Mouse (Mus musculus): ENCODE measurements around the gene Mkrn2. TPM values are rescaled to one million over a fixed set of nuclear protein-coding genes. Genes with fewer than 3 reads are reported as not detected.

Gene Mkrn2
- polyA plus RNA-seq, 1 experiment: 158 TPM

DNA sequence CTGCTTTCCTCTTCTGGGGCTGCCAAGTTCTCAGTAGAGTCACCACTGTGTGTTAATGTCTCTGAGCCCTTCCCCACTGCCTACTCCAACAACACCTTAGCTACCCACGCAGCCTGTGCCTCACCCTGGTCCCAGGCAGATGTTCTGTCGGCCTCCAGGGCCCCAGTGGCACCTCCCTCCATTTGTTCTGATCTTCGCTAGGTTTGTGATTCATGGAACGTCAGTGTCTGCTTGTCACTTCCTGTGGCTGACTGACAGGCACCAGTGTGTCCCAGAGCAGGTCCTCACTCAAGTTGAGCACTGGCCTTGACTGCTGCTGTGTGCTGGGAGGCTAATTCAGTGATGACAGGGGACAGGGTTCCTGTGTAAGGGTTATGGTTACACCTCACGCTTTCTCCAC lies 24.3 kb upstream of the Mkrn2 start:
- Histone ChIP-seq H3K4me1 (replicated peaks; ENCODE audit: control insufficient read depth, insufficient read depth, low read length) (no peaks in the 10 kb centered on the region), H3K36me3 (ENCODE audit: control insufficient read depth, insufficient read depth, low read length) (no peaks in the 10 kb centered on the region), H3K4me3 (ENCODE audit: control insufficient read depth, insufficient read depth, low read length) (no peak overlapping the region), H3K27ac (ENCODE audit: control insufficient read depth, insufficient read depth, low read length) (no peak overlapping the region), H3K27me3 (ENCODE audit: control insufficient read depth, insufficient read depth, low read length) (no peaks in the 10 kb centered on the region)
- DNase-seq: no peak
- TF ChIP-seq POLR2A (IDR thresholded peaks at IDR 0.05; ENCODE audit: control insufficient read depth, extremely low read depth, insufficient read depth, low read length, poor library complexity) (no peak), CTCF (IDR thresholded peaks at IDR 0.05; ENCODE audit: borderline replicate concordance, control insufficient read depth, extremely low read depth, insufficient read depth, low read length, poor library complexity) (no peak)
- 77% methylated on average over 5 of the region's 5 CpGs for WGBS

- WGBS: 95% methylated on average over 9 of the region's 9 CpGs
- Histone ChIP-seq H3K4me1 (replicated peaks; ENCODE audit: control insufficient read depth, insufficient read depth, low read length) (no peaks in the 10 kb centered on the region), H3K4me3 (ENCODE audit: control insufficient read depth, insufficient read depth, low read length) (no peak overlapping the region), H3K27me3 (ENCODE audit: control insufficient read depth, insufficient read depth, low read length) (no peaks in the 10 kb centered on the region), H3K27ac (ENCODE audit: control insufficient read depth, insufficient read depth, low read length) (no peak overlapping the region), H3K36me3 (ENCODE audit: control insufficient read depth, insufficient read depth, low read length) (no peaks in the 10 kb centered on the region)
- no peak for TF ChIP-seq CTCF (IDR thresholded peaks at IDR 0.05; ENCODE audit: borderline replicate concordance, control insufficient read depth, extremely low read depth, insufficient read depth, low read length, poor library complexity)
- TF ChIP-seq POLR2A (IDR thresholded peaks at IDR 0.05; ENCODE audit: control insufficient read depth, extremely low read depth, insufficient read depth, low read length, poor library complexity): no peak
- DNase-seq: no peak
Measured at GRCm38 (mm10) chr6:115577941-115578340, 23.8 kb upstream of the Mkrn2 start.

GRCm38 (mm10) chr6:115580810-115581209 lies 20.9 kb upstream of the Mkrn2 start:
- no peak for DNase-seq
- H3K36me3 ChIP-seq (ENCODE audit: control insufficient read depth, insufficient read depth, low read length): no peaks in the 10 kb centered on the region
- no peak overlapping the region for H3K4me3 ChIP-seq (ENCODE audit: control insufficient read depth, insufficient read depth, low read length)
- WGBS: 88% methylated on average over 3 of the region's 3 CpGs
- H3K4me1 ChIP-seq (replicated peaks; ENCODE audit: control insufficient read depth, insufficient read depth, low read length): no peaks in the 10 kb centered on the region
- TF ChIP-seq POLR2A (IDR thresholded peaks at IDR 0.05; ENCODE audit: control insufficient read depth, extremely low read depth, insufficient read depth, low read length, poor library complexity) (no peak), CTCF (IDR thresholded peaks at IDR 0.05; ENCODE audit: borderline replicate concordance, control insufficient read depth, extremely low read depth, insufficient read depth, low read length, poor library complexity) (no peak)
- no peaks in the 10 kb centered on the region for H3K27me3 ChIP-seq (ENCODE audit: control insufficient read depth, insufficient read depth, low read length)
- H3K27ac ChIP-seq (ENCODE audit: control insufficient read depth, insufficient read depth, low read length): no peak overlapping the region

DNA sequence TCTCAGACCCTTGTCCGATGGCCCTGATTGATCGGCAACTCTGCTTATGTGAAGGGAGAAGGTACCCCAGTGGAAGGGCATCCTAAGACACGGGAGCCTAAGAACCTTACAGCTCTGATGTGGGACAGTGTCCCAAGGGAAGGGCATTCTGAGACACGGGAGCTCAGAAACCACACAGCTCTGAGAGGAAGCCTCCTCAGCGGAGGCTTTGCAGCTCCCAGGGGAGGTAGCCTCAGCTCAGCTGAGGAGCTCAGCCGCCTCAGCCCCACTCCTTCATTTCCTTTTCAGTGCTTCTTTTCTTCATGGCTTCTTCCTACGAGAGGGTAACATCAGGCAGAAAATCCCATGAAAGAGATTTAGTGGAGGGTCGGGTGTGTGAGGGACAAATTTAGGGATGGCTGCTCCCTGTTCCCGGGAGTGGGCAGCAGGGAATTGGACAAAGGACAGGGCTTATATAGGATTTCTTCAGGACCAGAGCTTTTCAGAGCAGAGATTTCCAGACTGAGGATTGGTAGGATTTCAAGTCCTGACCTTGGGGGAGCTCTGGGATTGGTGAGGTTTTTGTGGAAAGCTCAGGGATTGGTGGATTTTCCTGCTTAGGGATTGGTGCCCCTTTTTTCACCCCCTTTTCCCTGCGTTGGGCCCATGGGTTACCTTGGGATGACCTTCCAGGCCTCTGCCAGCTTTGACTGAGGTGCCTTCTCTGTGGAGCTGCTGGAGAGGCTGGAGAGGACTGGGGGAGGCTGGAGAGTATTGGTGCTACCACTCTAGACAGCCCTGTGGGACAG lies 19.2 kb upstream of the Mkrn2 start:
- H3K4me3 ChIP-seq (ENCODE audit: control insufficient read depth, insufficient read depth, low read length): no peak overlapping the region
- no peaks in the 10 kb centered on the region for H3K27me3 ChIP-seq (ENCODE audit: control insufficient read depth, insufficient read depth, low read length)
- no peaks in the 10 kb centered on the region for H3K4me1 ChIP-seq (replicated peaks; ENCODE audit: control insufficient read depth, insufficient read depth, low read length)
- H3K27ac ChIP-seq (ENCODE audit: control insufficient read depth, insufficient read depth, low read length): no peak overlapping the region
- H3K36me3 ChIP-seq (ENCODE audit: control insufficient read depth, insufficient read depth, low read length): no peaks in the 10 kb centered on the region
- DNase-seq: no peak
- 87% methylated on average over 10 of the region's 10 CpGs for WGBS
- TF ChIP-seq POLR2A (IDR thresholded peaks at IDR 0.05; ENCODE audit: control insufficient read depth, extremely low read depth, insufficient read depth, low read length, poor library complexity): no peak
- TF ChIP-seq CTCF (IDR thresholded peaks at IDR 0.05; ENCODE audit: borderline replicate concordance, control insufficient read depth, extremely low read depth, insufficient read depth, low read length, poor library complexity): no peak

DNA sequence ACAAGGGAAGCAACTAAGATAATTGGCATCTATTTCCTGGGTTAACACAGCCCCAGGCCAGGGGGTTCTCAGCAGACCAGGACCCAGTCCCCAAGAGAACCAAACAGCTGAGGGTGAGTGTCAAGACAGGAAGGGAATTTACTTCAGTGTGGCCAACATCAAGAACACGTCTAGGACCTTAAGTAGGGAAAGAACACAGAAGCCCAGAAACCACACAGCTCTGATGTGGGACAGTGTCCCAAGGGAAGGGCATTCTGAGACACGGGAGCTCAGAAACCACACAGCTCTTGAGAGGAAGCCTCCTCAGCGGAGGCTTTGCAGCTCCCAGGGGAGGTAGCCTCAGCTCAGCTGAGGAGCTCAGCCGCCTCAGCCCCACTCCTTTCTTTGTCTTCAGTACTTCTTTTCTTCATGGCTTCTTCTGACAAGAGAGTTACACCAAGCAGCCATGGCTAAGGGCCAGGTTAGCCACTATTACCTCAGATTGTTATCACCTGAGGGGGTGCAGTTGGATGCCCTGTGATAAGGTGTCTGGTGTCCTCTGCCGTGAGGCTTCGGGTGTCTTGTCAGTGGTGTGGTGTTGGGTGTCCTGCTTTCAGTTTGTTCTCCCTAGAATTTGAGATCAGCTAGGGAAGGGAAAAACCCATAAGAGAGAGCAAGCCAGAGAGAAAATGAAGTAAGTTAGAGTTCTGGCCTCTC lies 18.1 kb upstream of the Mkrn2 start:
- Histone ChIP-seq H3K4me3 (ENCODE audit: control insufficient read depth, insufficient read depth, low read length) (no peak overlapping the region), H3K36me3 (ENCODE audit: control insufficient read depth, insufficient read depth, low read length) (no peaks in the 10 kb centered on the region), H3K27ac (ENCODE audit: control insufficient read depth, insufficient read depth, low read length) (no peak overlapping the region), H3K27me3 (ENCODE audit: control insufficient read depth, insufficient read depth, low read length) (no peaks in the 10 kb centered on the region), H3K4me1 (replicated peaks; ENCODE audit: control insufficient read depth, insufficient read depth, low read length) (no peaks in the 10 kb centered on the region)
- TF ChIP-seq CTCF (IDR thresholded peaks at IDR 0.05; ENCODE audit: borderline replicate concordance, control insufficient read depth, extremely low read depth, insufficient read depth, low read length, poor library complexity) (no peak), POLR2A (IDR thresholded peaks at IDR 0.05; ENCODE audit: control insufficient read depth, extremely low read depth, insufficient read depth, low read length, poor library complexity) (no peak)
- no peak for DNase-seq
- 22% methylated on average over 6 of the region's 6 CpGs for WGBS

- DNase-seq: no peak
- Histone ChIP-seq H3K4me3 (ENCODE audit: control insufficient read depth, insufficient read depth, low read length) (no peak overlapping the region), H3K27me3 (ENCODE audit: control insufficient read depth, insufficient read depth, low read length) (no peaks in the 10 kb centered on the region), H3K4me1 (replicated peaks; ENCODE audit: control insufficient read depth, insufficient read depth, low read length) (peaks cover 3% of the 10 kb centered on the region), H3K36me3 (ENCODE audit: control insufficient read depth, insufficient read depth, low read length) (no peaks in the 10 kb centered on the region), H3K27ac (ENCODE audit: control insufficient read depth, insufficient read depth, low read length) (no peak overlapping the region)
- TF ChIP-seq CTCF (IDR thresholded peaks at IDR 0.05; ENCODE audit: borderline replicate concordance, control insufficient read depth, extremely low read depth, insufficient read depth, low read length, poor library complexity) (no peak), POLR2A (IDR thresholded peaks at IDR 0.05; ENCODE audit: control insufficient read depth, extremely low read depth, insufficient read depth, low read length, poor library complexity) (no peak)
- 86% methylated on average over 3 of the region's 3 CpGs for WGBS
Measured at GRCm38 (mm10) chr6:115584176-115584575, 17.5 kb upstream of the Mkrn2 start.

Measured in thymus, adult 2 months (tissue).